Mouse (Mus musculus) neutrophil, adult 5-6 weeks (primary cell): Measurements from ENCODE around the gene Olfr1491. TPM values are rescaled to one million over a fixed set of nuclear protein-coding genes. Genes with fewer than 3 reads are reported as not detected.

Source experiments
- ATAC-seq: fragments of 151-379, 151-347 bp; 2 replicates; pipeline ENCODE4 v1.8.0; 2017; ENCODE audit warnings: mild to moderate bottlenecking, moderate TSS enrichment; ENCODE audit not compliant: insufficient number of reproducible peaks, poor library complexity, low FRiP score, severe bottlenecking; ENCODE audit errors: extremely low read depth
- total RNA-seq: library from RNA; stranded (forward); fragments of 200-1000 nt; gene quantifications from 2 replicates; pipeline ENCODE4 v1.2.3, GENCODE M21; 2017

The Olfr1491 gene
- total RNA-seq = not detected in 2 replicates

GRCm38 (mm10) chr19:13696968-13697367, at the start of gene Olfr1491:
Gene Olfr1491 (plus strand): TSS chr19:13697268.
- no peak for ATAC-seq

GRCm38 (mm10) chr19:13650791-13651190, 46.3 kb upstream of the Olfr1491 start, which contains the start of gene Olfr1490:
Gene Olfr1490 (plus strand): TSS chr19:13651091.
- no peak for ATAC-seq

- ATAC-seq = no peak
These were observed 25.9 kb downstream of the Olfr1491 start, which contains the start of gene Olfr1493-ps1 for GRCm38 (mm10) chr19:13722978-13723377. Gene Olfr1493-ps1 (plus strand): TSS chr19:13723278.

- no peak for ATAC-seq
These were observed 42.4 kb downstream of the Olfr1491 start, which contains the start of gene Olfr1494 for GRCm38 (mm10) chr19:13739428-13739827. Gene Olfr1494 (plus strand): TSS chr19:13739728.

DNA sequence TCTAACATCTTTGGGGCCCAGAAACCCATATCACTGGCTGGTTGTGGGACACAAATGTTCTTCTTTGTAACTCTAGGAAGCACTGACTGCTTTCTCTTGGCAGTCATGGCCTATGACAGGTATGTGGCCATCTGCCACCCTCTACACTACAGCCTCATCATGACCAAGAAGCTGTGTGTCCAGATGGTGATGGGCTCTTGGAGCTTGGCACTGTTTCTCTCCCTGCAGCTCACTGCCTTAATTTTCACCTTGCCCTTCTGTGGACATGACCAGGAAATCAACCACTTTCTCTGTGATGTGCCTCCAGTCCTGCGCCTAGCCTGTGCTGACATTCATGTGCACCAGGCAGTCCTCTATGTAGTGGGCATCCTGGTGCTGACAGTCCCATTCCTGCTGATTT, 52.3 kb downstream of the Olfr1491 start:
- ATAC-seq = no peak

Other genes starting within 250 kb of the Olfr1491 start
- gene Olfr1472, start 241.2 kb upstream of the Olfr1491 start, total RNA-seq = not detected in 2 replicates
- gene Olfr1474, start 227.7 kb upstream of the Olfr1491 start, total RNA-seq = not detected in 2 replicates
- gene Olfr1475, start 217.1 kb upstream of the Olfr1491 start, total RNA-seq = not detected in 2 replicates
- gene Olfr1477, start 196.7 kb upstream of the Olfr1491 start, total RNA-seq = not detected in 2 replicates
- gene Olfr1480, start 169.4 kb upstream of the Olfr1491 start, total RNA-seq = 1.2 TPM in 1 of 2 replicates, not detected in the other
- not detected in 2 replicates for gene Olfr1484, start 113.8 kb upstream of the Olfr1491 start, total RNA-seq
- not detected in 2 replicates for gene Olfr1487, start 79.9 kb upstream of the Olfr1491 start, total RNA-seq
- not detected in 2 replicates for gene Olfr1489, start 65.6 kb upstream of the Olfr1491 start, total RNA-seq
- 0.12 TPM in 1 of 2 replicates, not detected in the other for gene Olfr1490, start 46.2 kb upstream of the Olfr1491 start, total RNA-seq
- not detected in 2 replicates for gene Olfr1493-ps1, start 26.0 kb downstream of the Olfr1491 start, total RNA-seq
- gene Olfr1494, start 42.5 kb downstream of the Olfr1491 start, total RNA-seq = not detected in 2 replicates
- gene Olfr1495, start 67.3 kb downstream of the Olfr1491 start, total RNA-seq = not detected in 2 replicates
- gene Olfr1496, start 80.6 kb downstream of the Olfr1491 start, total RNA-seq = not detected in 2 replicates
- gene Olfr1497, start 100.9 kb downstream of the Olfr1491 start, total RNA-seq = not detected in 2 replicates
- gene Olfr1499, start 122.2 kb downstream of the Olfr1491 start, total RNA-seq = 0.35 TPM in 1 of 2 replicates, not detected in the other
- gene Olfr1500, start 133.2 kb downstream of the Olfr1491 start, total RNA-seq = 0.23 TPM in 1 of 2 replicates, not detected in the other
- not detected in 2 replicates for gene Olfr1501, start 153.4 kb downstream of the Olfr1491 start, total RNA-seq
- gene Olfr1502, start 164.5 kb downstream of the Olfr1491 start, total RNA-seq = not detected in 2 replicates
- not detected in 2 replicates for gene Olfr1504, start 200.7 kb downstream of the Olfr1491 start, total RNA-seq
- gene Olfr1505, start 216.3 kb downstream of the Olfr1491 start, total RNA-seq = not detected in 2 replicates